Mouse (Mus musculus): Measurements from ENCODE around the gene Axl.

Gene Axl

GRCm38 (mm10) chr7:25710519-25711130, 77.9 kb downstream of the Axl start:
- DNase-seq (ENCODE audit: low spot score): no peak

DNA sequence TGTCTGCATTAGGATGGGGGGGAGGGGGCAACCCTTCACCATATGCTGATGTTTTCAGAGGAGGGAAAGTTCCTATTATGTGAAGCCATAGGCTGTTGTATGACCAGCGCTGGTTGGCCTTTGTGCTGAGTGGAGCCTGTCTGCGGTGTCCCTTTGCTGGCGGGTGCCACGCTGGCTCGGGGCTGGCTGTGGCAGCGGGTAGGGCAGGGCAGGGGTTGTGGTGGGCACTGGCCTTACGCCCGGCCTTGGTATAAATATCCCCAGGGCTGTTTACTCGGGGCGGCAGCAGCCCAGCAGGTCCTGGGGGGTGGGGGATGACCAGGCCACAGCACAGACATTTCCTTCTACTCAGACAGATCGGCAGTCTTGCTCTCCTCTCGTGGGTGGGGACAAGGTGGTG, 78.5 kb downstream of the Axl start:
- no peak for DNase-seq (ENCODE audit: low spot score)

DNA sequence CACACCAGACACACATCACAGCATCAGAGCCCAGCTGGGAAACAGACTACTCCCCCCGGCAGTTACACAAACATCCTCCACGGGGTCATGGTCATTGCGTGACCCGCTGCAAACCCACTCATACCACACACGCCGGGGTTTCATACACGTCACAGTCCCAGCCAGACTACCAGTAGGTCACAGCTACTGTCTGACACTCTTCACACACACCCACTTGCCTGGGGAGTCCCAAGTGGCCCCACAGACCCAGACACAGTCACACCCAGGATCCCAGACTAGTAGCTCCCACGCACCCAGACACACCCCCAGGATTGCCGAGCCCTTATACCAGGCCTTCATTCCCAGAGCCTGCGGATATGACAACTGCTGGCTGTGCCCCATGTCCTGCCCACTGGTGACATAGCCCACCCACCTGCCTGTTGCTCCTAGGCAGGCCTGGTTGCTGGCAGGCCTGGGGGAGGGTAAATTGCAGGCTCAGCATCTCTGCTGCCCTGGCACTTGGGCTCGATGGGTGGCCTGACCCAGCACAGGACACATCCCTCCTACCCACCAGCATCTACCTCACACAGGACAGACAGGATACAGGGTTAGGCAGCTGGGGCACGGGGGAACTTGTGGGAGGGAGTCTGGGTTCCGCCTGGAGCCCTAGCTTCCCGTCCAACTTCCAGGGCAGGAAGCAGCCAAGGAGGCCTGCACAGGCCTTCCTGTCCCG, 80.8 kb downstream of the Axl start:
- DNase-seq (ENCODE audit: low spot score): no peak

Data from retina, embryonic 14.5 days (tissue).